Mouse (Mus musculus): ENCODE results near the gene L3hypdh. TPM values are rescaled to one million over a fixed set of nuclear protein-coding genes. Genes with fewer than 3 reads are reported as not detected.
A peak's percentile ranks its signal among the peaks of the same experiment; 100 is the strongest.

The L3hypdh gene
- polyA plus RNA-seq (2016; fragmentation: Nextera tagmentation; extraction: Ambion mirVana), result 7.0 and 8.5 TPM in 2 replicates

- Histone ChIP-seq H3K27me3 (no peaks in the 10 kb centered on the region), H3K9me3 (no peaks in the 10 kb centered on the region), H3K36me3 (replicated peaks) (peaks cover 3% of the 10 kb centered on the region; the same call in 1 of the 2 replicates), H3K9ac (peak within 1 kb of the TSS; percentile 84), H3K4me2 (peak within 1 kb of the TSS; percentile 69), H3K4me1 (peaks cover 30% of the 10 kb centered on the region), H3K4me3 (replicated peaks) (peak within 1 kb of the TSS; percentile 70), H3K27ac (peak within 1 kb of the TSS; percentile 98)
- WGBS, result under 1% methylated on average over 60 of the region's 60 CpGs
- peak; percentile 97 for ATAC-seq (ENCODE audit: low FRiP score)
These were observed at the start of gene L3hypdh, which contains the start of gene Jkamp for GRCm38 (mm10) chr12:72085329-72086165. Gene L3hypdh, minus strand, starts transcription at chr12:72085439. Gene Jkamp, plus strand, starts transcription at chr12:72085589.

GRCm38 (mm10) chr12:72129203-72129602 is 44.0 kb upstream of the L3hypdh start:
- Histone ChIP-seq H3K4me3 (replicated peaks) (no peak overlapping the region), H3K4me2 (no peak overlapping the region), H3K27me3 (no peaks in the 10 kb centered on the region), H3K36me3 (replicated peaks) (no peaks in the 10 kb centered on the region), H3K9ac (no peak overlapping the region), H3K4me1 (no peaks in the 10 kb centered on the region), H3K9me3 (no peaks in the 10 kb centered on the region), H3K27ac (no peak overlapping the region)
- 89% methylated on average over 10 of the region's 10 CpGs for WGBS
- ATAC-seq (ENCODE audit: low FRiP score), result no peak

- Histone ChIP-seq H3K4me2 (no peak overlapping the region), H3K36me3 (replicated peaks) (no peaks in the 10 kb centered on the region), H3K4me3 (replicated peaks) (no peak overlapping the region), H3K9me3 (no peaks in the 10 kb centered on the region), H3K27ac (no peak overlapping the region), H3K4me1 (no peaks in the 10 kb centered on the region), H3K27me3 (no peaks in the 10 kb centered on the region), H3K9ac (no peak overlapping the region)
- WGBS, result 87% methylated on average over 22 of the region's 23 CpGs
- ATAC-seq (ENCODE audit: low FRiP score), result no peak
These were observed 30.6 kb upstream of the L3hypdh start for GRCm38 (mm10) chr12:72115686-72116345.

GRCm38 (mm10) chr12:72115126-72115525 is 29.9 kb upstream of the L3hypdh start:
- no peak overlapping the region for H3K27ac ChIP-seq
- H3K9me3 ChIP-seq, result no peaks in the 10 kb centered on the region
- no peaks in the 10 kb centered on the region for H3K36me3 ChIP-seq (replicated peaks)
- 81% methylated on average over 6 of the region's 6 CpGs for WGBS
- no peak overlapping the region for H3K4me2 ChIP-seq
- ATAC-seq (ENCODE audit: low FRiP score), result no peak
- H3K4me1 ChIP-seq, result no peaks in the 10 kb centered on the region
- H3K27me3 ChIP-seq, result no peaks in the 10 kb centered on the region
- H3K4me3 ChIP-seq (replicated peaks), result no peak overlapping the region
- no peak overlapping the region for H3K9ac ChIP-seq

GRCm38 (mm10) chr12:72104525-72105281 is 19.5 kb upstream of the L3hypdh start:
- Histone ChIP-seq H3K4me3 (replicated peaks) (no peak overlapping the region), H3K27ac (no peak overlapping the region), H3K9ac (no peak overlapping the region), H3K9me3 (no peaks in the 10 kb centered on the region), H3K27me3 (0 out of 2 replicates have a peak, but pooled peaks cover 3% of the 10 kb centered on the region), H3K36me3 (replicated peaks) (peaks cover 11% of the 10 kb centered on the region), H3K4me2 (no peak overlapping the region), H3K4me1 (no peaks in the 10 kb centered on the region)
- 37% methylated on average over 14 of the region's 14 CpGs for WGBS
- peak; percentile 65; the same call in 1 of the 2 replicates for ATAC-seq (ENCODE audit: low FRiP score)

GRCm38 (mm10) chr12:72104027-72104426 is 18.8 kb upstream of the L3hypdh start:
- no peak overlapping the region for H3K4me3 ChIP-seq (replicated peaks)
- 88% methylated on average over 5 of the region's 5 CpGs for WGBS
- no peaks in the 10 kb centered on the region for H3K4me1 ChIP-seq
- H3K36me3 ChIP-seq (replicated peaks), result peaks cover 16% of the 10 kb centered on the region
- H3K9ac ChIP-seq, result no peak overlapping the region
- no peaks in the 10 kb centered on the region for H3K9me3 ChIP-seq
- ATAC-seq (ENCODE audit: low FRiP score), result no peak
- H3K4me2 ChIP-seq, result no peak overlapping the region
- no peak overlapping the region for H3K27ac ChIP-seq
- H3K27me3 ChIP-seq, result 0 out of 2 replicates have a peak, but pooled peaks cover 3% of the 10 kb centered on the region

- H3K4me3 ChIP-seq (replicated peaks), result no peak overlapping the region
- no peaks in the 10 kb centered on the region for H3K9me3 ChIP-seq
- no peak overlapping the region for H3K4me2 ChIP-seq
- H3K27me3 ChIP-seq, result 0 out of 2 replicates have a peak, but pooled peaks cover 3% of the 10 kb centered on the region
- H3K4me1 ChIP-seq, result no peaks in the 10 kb centered on the region
- ATAC-seq (ENCODE audit: low FRiP score), result no peak
- H3K36me3 ChIP-seq (replicated peaks), result peaks cover 22% of the 10 kb centered on the region
- no peak overlapping the region for H3K9ac ChIP-seq
- H3K27ac ChIP-seq, result no peak overlapping the region
- WGBS, result 88% methylated on average over 6 of the region's 6 CpGs
These were observed 17.5 kb upstream of the L3hypdh start for GRCm38 (mm10) chr12:72102776-72103175.

- no peaks in the 10 kb centered on the region for H3K9me3 ChIP-seq
- H3K27ac ChIP-seq, result no peak overlapping the region
- H3K27me3 ChIP-seq, result no peaks in the 10 kb centered on the region
- peaks cover 74% of the 10 kb centered on the region for H3K36me3 ChIP-seq (replicated peaks)
- H3K4me2 ChIP-seq, result no peak overlapping the region
- H3K9ac ChIP-seq, result no peak overlapping the region
- WGBS, result 96% methylated on average over 8 of the region's 8 CpGs
- H3K4me3 ChIP-seq (replicated peaks), result no peak overlapping the region
- ATAC-seq (ENCODE audit: low FRiP score), result no peak
- H3K4me1 ChIP-seq, result no peaks in the 10 kb centered on the region
These were observed 11.7 kb upstream of the L3hypdh start for GRCm38 (mm10) chr12:72096966-72097365.

- H3K27me3 ChIP-seq, result no peaks in the 10 kb centered on the region
- H3K36me3 ChIP-seq (replicated peaks), result peaks cover 41% of the 10 kb centered on the region
- H3K4me1 ChIP-seq, result peaks cover 15% of the 10 kb centered on the region
- H3K4me3 ChIP-seq (replicated peaks), result no peak overlapping the region
- H3K27ac ChIP-seq, result no peak overlapping the region
- no peak for ATAC-seq (ENCODE audit: low FRiP score)
- no peak overlapping the region for H3K9ac ChIP-seq
- WGBS, result 93% methylated on average over 4 of the region's 4 CpGs
- no peaks in the 10 kb centered on the region for H3K9me3 ChIP-seq
- H3K4me2 ChIP-seq, result no peak overlapping the region
These were observed 4.6 kb upstream of the L3hypdh start for GRCm38 (mm10) chr12:72089802-72090201.

GRCm38 (mm10) chr12:72086166-72086825 is 1.1 kb upstream of the L3hypdh start:
- Histone ChIP-seq H3K4me2 (peak overlapping the region; percentile 69), H3K9me3 (no peaks in the 10 kb centered on the region), H3K27me3 (no peaks in the 10 kb centered on the region), H3K27ac (peak overlapping the region; percentile 98), H3K4me1 (peaks cover 30% of the 10 kb centered on the region), H3K4me3 (replicated peaks) (peak overlapping the region; percentile 70), H3K9ac (peak overlapping the region; percentile 84), H3K36me3 (replicated peaks) (peaks cover 7% of the 10 kb centered on the region)
- 1% methylated on average over 18 of the region's 18 CpGs for WGBS
- ATAC-seq (ENCODE audit: low FRiP score), result no peak

GRCm38 (mm10) chr12:72085024-72085328 is 263 bp downstream of the L3hypdh start:
- H3K4me3 ChIP-seq (replicated peaks), result peak overlapping the region; percentile 70
- no peaks in the 10 kb centered on the region for H3K27me3 ChIP-seq
- peak overlapping the region; percentile 69 for H3K4me2 ChIP-seq
- peaks cover 30% of the 10 kb centered on the region for H3K4me1 ChIP-seq
- ATAC-seq (ENCODE audit: low FRiP score), result no peak
- H3K27ac ChIP-seq, result peak overlapping the region; percentile 73
- peak overlapping the region; percentile 52 for H3K9ac ChIP-seq
- WGBS, result under 1% methylated on average over 31 of the region's 31 CpGs
- no peaks in the 10 kb centered on the region for H3K36me3 ChIP-seq (replicated peaks)
- H3K9me3 ChIP-seq, result no peaks in the 10 kb centered on the region
